Mouse (Mus musculus) hindbrain, embryonic 11.5 days (tissue): ENCODE measurements around the gene Rfx4. TPM values are rescaled to one million over a fixed set of nuclear protein-coding genes. Genes with fewer than 3 reads are reported as not detected.

Experiments used
- ATAC-seq: fragments of 200-750 bp; cut with Nextera tagmentation; 2 replicates; pipeline ENCODE4 v1.8.0; 2017; ENCODE audit warnings: mild to moderate bottlenecking, moderate TSS enrichment, moderate library complexity; ENCODE audit not compliant: low FRiP score
- DNase-seq: peaks from one replicate; pipeline ENCODE4 v3.0.0-alpha.2; 2015; ENCODE audit warnings: low spot score
- H3K27ac ChIP-seq: fragments of 300-500 bp; sonication (generic); 2 replicates; pipeline ENCODE4 v1.5.1; 2014; ENCODE audit warnings: mild to moderate bottlenecking, low read depth, low read length
- H3K27me3 ChIP-seq: fragments of 300-500 bp; sonication (generic); 2 replicates; pipeline ENCODE4 v1.6.1; 2014; ENCODE audit warnings: mild to moderate bottlenecking, low read length, moderate library complexity, mixed read lengths; ENCODE audit not compliant: control insufficient read depth, insufficient read depth
- H3K36me3 ChIP-seq: fragments of 300-500 bp; sonication (generic); 2 replicates; pipeline ENCODE4 v1.6.1; 2014; ENCODE audit warnings: mild to moderate bottlenecking, low read length, moderate library complexity, mixed read lengths; ENCODE audit not compliant: control insufficient read depth, insufficient read depth
- H3K4me1 ChIP-seq: fragments of 300-500 bp; sonication (generic); replicated peaks from 2 replicates; pipeline ENCODE4 v1.6.1; 2014; ENCODE audit warnings: low read length, mixed read lengths; ENCODE audit not compliant: control insufficient read depth, insufficient read depth
- H3K4me2 ChIP-seq: fragments of 300-500 bp; sonication (generic); replicated peaks from 2 replicates; pipeline ENCODE4 v1.6.1; 2014; ENCODE audit warnings: mild to moderate bottlenecking, low read depth, low read length
- H3K4me3 ChIP-seq: fragments of 300-500 bp; sonication (generic); 2 replicates; pipeline ENCODE4 v1.5.1; 2014; ENCODE audit warnings: low read depth, low read length
- H3K9ac ChIP-seq: fragments of 300-500 bp; sonication (generic); 2 replicates; pipeline ENCODE4 v1.6.1; 2014; ENCODE audit warnings: low read depth, low read length
- H3K9me3 ChIP-seq: fragments of 300-500 bp; sonication (generic); 2 replicates; pipeline ENCODE4 v1.6.1; 2016; ENCODE audit warnings: low read length; ENCODE audit not compliant: control insufficient read depth
- WGBS: fragments of 180-500 bp; shearing (Covaris S2); extraction: QIAGEN DNeasy Blood & Tissue Kit; methylation state at CpG from one replicate; pipeline ENCODE4 v1.1.7; 2014; 5-methylcytosine and 5-hydroxymethylcytosine counted together
- polyA plus RNA-seq: library from polyadenylated mRNA; unstranded; fragments of >200 nt; fragmentation: Nextera tagmentation; extraction: Ambion mirVana; gene quantifications from 2 replicates; pipeline ENCODE4 v1.2.1, GENCODE M21; 2014

Rfx4 gene
- polyA plus RNA-seq, 1 experiment from 2014 or later: 66.5 TPM

GRCm38 (mm10) chr10:84910758-84911384, 155.0 kb downstream of the Rfx4 start:
- DNase-seq (peak; percentile 33), ATAC-seq (peak; percentile 37; the same call in 1 of the 2 replicates)
- Histone ChIP-seq H3K4me3 (no peak overlapping the region), H3K27me3 (no peaks in the 10 kb centered on the region), H3K27ac (no peak overlapping the region; the same call in 1 of the 2 replicates), H3K4me2 (no peak overlapping the region), H3K9ac (no peak overlapping the region), H3K4me1 (peaks cover 7% of the 10 kb centered on the region), H3K36me3 (no peaks in the 10 kb centered on the region), H3K9me3 (no peaks in the 10 kb centered on the region)
- WGBS: 19% methylated on average over 1 of the region's 1 CpGs

DNA sequence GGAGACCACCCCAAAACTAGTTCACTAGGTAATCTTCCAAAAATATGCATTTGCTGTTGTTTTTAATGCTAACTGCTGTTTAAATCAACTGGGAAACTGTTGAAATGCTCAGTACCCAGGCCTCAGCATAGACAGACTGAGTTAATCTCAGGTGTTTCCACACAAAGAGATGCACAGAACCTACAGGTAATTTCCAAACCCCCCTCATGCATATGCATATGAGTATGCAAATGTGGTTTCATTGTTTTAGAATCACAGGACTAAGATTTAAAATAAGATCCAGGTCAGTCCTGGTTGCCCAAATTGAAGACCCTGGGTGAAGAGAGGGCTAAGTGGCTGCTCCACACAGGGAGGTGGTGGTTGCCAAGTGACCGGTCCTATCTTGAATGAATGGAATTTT, 157.3 kb downstream of the Rfx4 start:
- Histone ChIP-seq H3K27me3 (no peaks in the 10 kb centered on the region), H3K36me3 (no peaks in the 10 kb centered on the region), H3K27ac (no peak overlapping the region), H3K4me3 (no peak overlapping the region), H3K9me3 (no peaks in the 10 kb centered on the region), H3K4me2 (no peak overlapping the region), H3K4me1 (peaks cover 9% of the 10 kb centered on the region), H3K9ac (no peak overlapping the region)
- no peak for DNase-seq
- no peak for ATAC-seq
- WGBS: 71% methylated on average over 1 of the region's 1 CpGs

DNA sequence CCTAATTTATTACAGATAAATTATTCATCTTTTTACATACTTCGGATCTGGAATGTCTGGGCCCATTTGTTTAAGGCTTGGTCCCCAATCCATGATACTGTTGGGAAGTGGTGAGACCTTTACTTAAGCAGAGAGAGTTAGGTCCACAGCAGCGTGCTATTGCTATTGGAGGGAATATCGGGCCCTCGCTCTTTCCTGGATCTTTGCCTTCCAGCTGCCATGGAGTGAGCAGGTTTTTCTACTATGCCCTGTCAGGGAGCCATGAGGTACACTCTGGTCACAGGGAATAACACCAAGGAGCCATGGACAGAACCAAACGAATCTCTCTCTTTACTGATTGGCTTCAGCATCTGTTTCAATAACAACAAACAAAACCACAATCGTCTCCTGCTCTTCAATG, 159.6 kb downstream of the Rfx4 start:
- Histone ChIP-seq H3K36me3 (no peaks in the 10 kb centered on the region), H3K4me1 (0 out of 2 replicates have a peak, but pooled peaks cover 3% of the 10 kb centered on the region), H3K27ac (no peak overlapping the region), H3K4me3 (no peak overlapping the region), H3K4me2 (no peak overlapping the region), H3K27me3 (no peaks in the 10 kb centered on the region), H3K9ac (no peak overlapping the region), H3K9me3 (no peaks in the 10 kb centered on the region)
- no peak for ATAC-seq
- DNase-seq: no peak
- 87% methylated on average over 6 of the region's 6 CpGs for WGBS

DNA sequence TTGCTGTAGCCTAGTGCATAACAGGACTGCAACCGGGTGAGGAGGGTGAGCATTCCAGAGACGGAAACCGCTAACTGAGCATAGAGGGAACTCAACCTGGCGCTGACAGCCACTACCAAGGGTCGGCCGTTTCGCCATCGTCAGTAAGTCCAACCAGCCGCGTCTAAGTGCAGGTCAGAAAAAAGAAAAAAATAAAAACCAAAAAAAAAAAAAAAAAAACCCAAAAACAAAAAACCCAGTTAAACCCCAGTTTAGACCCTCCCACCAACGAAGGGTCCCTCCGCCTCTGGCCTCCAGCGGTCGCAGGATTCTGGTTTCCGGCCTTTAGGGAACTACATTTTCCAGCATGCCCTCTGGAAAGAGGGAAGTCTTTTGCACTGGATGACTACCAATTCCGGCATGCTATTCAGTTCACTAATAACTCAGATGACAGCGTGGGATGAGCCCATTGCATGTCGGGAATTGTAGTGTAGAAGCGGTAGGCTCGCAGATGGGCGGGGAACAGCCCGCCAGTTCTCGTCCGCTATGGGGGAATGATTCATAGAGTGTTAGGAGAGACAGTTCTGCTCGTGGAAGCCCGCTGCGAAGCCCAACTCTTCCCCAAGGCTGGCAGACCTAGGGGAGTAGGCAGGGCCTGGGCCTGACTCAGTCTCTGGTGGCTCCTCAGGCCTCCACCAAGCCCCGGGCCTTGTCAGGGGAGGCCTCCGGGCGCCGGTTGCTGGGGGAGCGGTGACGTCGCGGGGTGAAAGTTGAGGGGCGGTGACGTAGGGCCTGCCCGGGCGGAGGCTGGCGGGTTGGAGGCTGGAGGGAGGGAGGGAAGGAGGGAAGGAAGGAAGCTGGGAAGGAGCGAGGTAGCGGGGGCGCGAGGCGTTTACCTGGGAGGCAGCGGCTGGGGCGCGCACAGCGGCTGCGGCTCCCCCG, 161.2 kb downstream of the Rfx4 start, which contains the start of gene Ric8b:
Ric8b (plus strand) TSS at position 807 of the 921 bp plus-strand sequence.
- no peaks in the 10 kb centered on the region for H3K9me3 ChIP-seq
- H3K27ac ChIP-seq: peak within 1 kb of the TSS; percentile 84
- H3K9ac ChIP-seq: peak within 1 kb of the TSS; percentile 89
- under 1% methylated on average over 49 of the region's 51 CpGs for WGBS
- H3K4me1 ChIP-seq: 0 out of 2 replicates have a peak, but pooled peaks cover 3% of the 10 kb centered on the region
- peak within 1 kb of the TSS; percentile 90 for H3K4me3 ChIP-seq
- H3K27me3 ChIP-seq: no peaks in the 10 kb centered on the region
- H3K36me3 ChIP-seq: no peaks in the 10 kb centered on the region
- peak within 1 kb of the TSS; percentile 74 for H3K4me2 ChIP-seq
- DNase-seq: peak; percentile 94
- peak; percentile 97 for ATAC-seq

DNA sequence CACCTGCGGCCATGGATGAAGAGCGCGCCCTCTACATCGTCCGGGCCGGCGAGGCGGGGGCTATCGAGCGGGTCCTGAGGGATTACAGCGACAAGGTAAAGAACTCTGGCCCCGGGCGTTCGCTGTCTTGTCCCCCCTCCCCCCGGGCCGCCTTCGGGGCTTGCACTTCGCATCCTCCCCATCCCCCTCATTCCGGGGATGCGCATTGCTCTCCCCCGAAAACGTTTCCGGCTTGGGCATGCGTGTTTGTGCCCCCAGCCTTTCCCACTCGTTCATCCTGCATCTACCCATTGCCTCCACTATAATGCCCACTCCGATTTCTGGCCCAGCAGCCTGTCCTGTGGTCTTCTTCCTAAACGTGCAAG, 161.9 kb downstream of the Rfx4 start:
- peak overlapping the region; percentile 84 for H3K27ac ChIP-seq
- H3K4me1 ChIP-seq: 0 out of 2 replicates have a peak, but pooled peaks cover 3% of the 10 kb centered on the region
- WGBS: 0% methylated on average over 23 of the region's 27 CpGs
- no peak for DNase-seq
- peak overlapping the region; percentile 89 for H3K9ac ChIP-seq
- peak overlapping the region; percentile 74 for H3K4me2 ChIP-seq
- no peak; the same call in none of the 2 replicates for ATAC-seq
- peak overlapping the region; percentile 90 for H3K4me3 ChIP-seq
- no peaks in the 10 kb centered on the region for H3K36me3 ChIP-seq
- no peaks in the 10 kb centered on the region for H3K27me3 ChIP-seq
- H3K9me3 ChIP-seq: no peaks in the 10 kb centered on the region

- H3K9me3 ChIP-seq: no peaks in the 10 kb centered on the region
- H3K9ac ChIP-seq: no peak overlapping the region
- H3K4me2 ChIP-seq: no peak overlapping the region
- H3K36me3 ChIP-seq: no peaks in the 10 kb centered on the region
- no peak overlapping the region for H3K27ac ChIP-seq
- DNase-seq (no peak), ATAC-seq (no peak)
- H3K4me1 ChIP-seq: no peaks in the 10 kb centered on the region
- H3K4me3 ChIP-seq: no peak overlapping the region
- 86% methylated on average over 7 of the region's 7 CpGs for WGBS
- H3K27me3 ChIP-seq: no peaks in the 10 kb centered on the region
Observed at GRCm38 (mm10) chr10:84926336-84926735, 170.5 kb downstream of the Rfx4 start.

DNA sequence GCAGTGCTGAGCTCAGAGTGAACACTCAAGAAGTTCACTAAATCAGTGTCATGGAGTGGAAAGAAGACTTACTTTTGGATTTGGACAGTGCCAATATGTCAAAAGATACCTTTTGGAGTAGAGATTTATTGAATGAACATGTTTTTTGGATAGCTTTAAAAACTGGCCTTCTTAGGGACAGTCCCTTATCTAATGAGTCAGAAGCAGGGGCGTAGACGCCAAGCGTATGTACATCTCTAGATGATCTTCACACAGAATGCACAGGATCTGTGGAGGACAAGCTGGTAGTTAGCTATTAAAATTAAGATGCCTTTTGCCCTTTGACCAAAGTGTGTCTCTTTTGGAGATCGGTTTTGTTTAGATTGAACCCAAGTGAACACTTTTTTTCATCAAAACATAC, 171.0 kb downstream of the Rfx4 start:
- H3K4me2 ChIP-seq: no peak overlapping the region
- H3K27ac ChIP-seq: no peak overlapping the region
- no peaks in the 10 kb centered on the region for H3K27me3 ChIP-seq
- DNase-seq (no peak), ATAC-seq (no peak)
- H3K9ac ChIP-seq: no peak overlapping the region
- H3K36me3 ChIP-seq: no peaks in the 10 kb centered on the region
- 96% methylated on average over 4 of the region's 4 CpGs for WGBS
- no peaks in the 10 kb centered on the region for H3K9me3 ChIP-seq
- no peaks in the 10 kb centered on the region for H3K4me1 ChIP-seq
- no peak overlapping the region for H3K4me3 ChIP-seq

DNA sequence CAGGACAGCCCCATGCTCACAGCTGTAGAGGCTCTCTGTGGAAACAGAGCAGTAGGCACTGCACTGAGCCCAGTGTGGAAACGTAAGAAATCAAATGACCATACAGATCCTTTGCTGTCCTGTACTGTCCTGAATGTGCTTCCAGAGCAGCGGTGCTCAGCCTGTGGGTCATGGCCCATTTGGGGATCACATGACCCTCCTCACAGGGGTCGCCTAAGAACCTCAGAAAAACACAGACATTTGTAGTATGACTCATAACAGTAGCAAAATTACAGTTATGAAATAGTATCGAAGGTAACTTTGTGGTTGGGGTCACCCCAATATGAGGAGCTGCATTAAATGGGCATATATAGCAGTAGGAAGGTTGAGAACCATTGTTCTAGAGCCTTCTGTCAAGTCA, 172.6 kb downstream of the Rfx4 start:
- DNase-seq (no peak), ATAC-seq (no peak)
- no peak overlapping the region for H3K27ac ChIP-seq
- no peaks in the 10 kb centered on the region for H3K27me3 ChIP-seq
- 86% methylated on average over 4 of the region's 4 CpGs for WGBS
- H3K4me3 ChIP-seq: no peak overlapping the region
- no peak overlapping the region for H3K4me2 ChIP-seq
- no peaks in the 10 kb centered on the region for H3K36me3 ChIP-seq
- H3K9ac ChIP-seq: no peak overlapping the region
- no peaks in the 10 kb centered on the region for H3K4me1 ChIP-seq
- no peaks in the 10 kb centered on the region for H3K9me3 ChIP-seq
